Mouse (Mus musculus) hematopoietic stem cell, adult 5-6 weeks (primary cell): ENCODE data around the gene Mrps12. TPM values are rescaled to one million over a fixed set of nuclear protein-coding genes. Genes with fewer than 3 reads are reported as not detected.

Source experiments
- ATAC-seq, 2 experiments: fragments of 125-278 bp in 1 of 2; replicated peaks in 1 of 2; 2 replicates each; pipeline ENCODE4 v1.8.0; 2016 to 2017; ENCODE audit warnings: inconsistent platforms in 2 of 2, mild to moderate bottlenecking in 2 of 2, moderate number of reproducible peaks in 2 of 2, low read depth in 1 of 2, moderate TSS enrichment in 1 of 2; ENCODE audit not compliant: low FRiP score in 2 of 2, poor library complexity in 2 of 2, severe bottlenecking in 2 of 2, insufficient read depth in 1 of 2, low TSS enrichment in 1 of 2
- total RNA-seq: library from RNA; stranded (forward); fragments of 172-1452, 232-1000 nt; gene quantifications from 2 replicates; pipeline ENCODE4 v1.2.3, GENCODE M21; 2017

Gene Mrps12
- total RNA-seq, 1 experiment from 2014 or later: 31.4 TPM

DNA sequence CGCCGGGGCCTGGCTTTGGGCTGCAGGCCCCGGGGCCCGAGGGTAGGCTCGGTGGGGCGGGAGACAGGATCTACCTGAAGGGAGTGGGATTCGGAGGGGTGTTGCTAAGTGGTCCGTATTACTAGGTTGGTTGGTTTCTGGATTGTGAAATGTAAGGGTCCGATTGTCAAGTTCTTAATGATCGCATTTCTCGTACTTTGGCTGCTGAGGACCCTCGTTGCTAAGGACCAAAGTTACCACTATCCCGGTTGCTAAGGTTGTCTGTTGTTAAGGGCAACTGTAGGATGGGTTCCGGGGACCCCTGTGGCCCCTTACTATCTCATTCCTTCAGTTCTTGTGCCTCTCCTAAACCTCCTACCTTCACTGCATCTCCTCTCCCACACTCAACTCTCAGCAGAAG lies 25.3 kb upstream of the Mrps12 start:
- ATAC-seq: no peak

- peak; percentile 94 to 96 for ATAC-seq
Observed at GRCm38 (mm10) chr7:28766173-28766879, 24.7 kb upstream of the Mrps12 start, which contains the start of gene Sirt2. TSS of gene Sirt2 (plus strand) at chr7:28766735.

DNA sequence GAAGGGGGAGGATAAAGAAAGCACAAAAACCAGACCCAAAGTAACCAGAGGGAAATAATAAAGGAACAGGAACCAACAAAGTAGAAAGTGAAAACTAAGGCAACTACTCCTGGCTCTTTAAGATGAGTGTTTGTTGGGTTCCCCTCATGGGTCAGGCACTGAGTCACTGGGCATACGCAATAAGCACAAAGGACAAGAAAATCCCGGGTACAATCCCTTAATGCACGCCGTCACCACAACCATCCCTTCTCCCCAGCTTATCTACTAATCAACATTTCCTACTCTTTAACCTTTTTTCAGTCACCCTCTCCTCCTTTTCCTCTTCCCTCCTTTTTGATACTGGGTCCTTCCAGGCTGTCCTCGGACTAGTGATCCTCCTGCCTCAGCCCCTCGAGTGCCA lies 23.6 kb upstream of the Mrps12 start:
- no peak for ATAC-seq

GRCm38 (mm10) chr7:28761907-28762306 lies 20.3 kb upstream of the Mrps12 start:
- ATAC-seq: no peak

- no peak for ATAC-seq
Observed at GRCm38 (mm10) chr7:28758623-28759022, 17.0 kb upstream of the Mrps12 start.

- ATAC-seq: no peak
Observed at GRCm38 (mm10) chr7:28756079-28756478, 14.5 kb upstream of the Mrps12 start, which contains the start of gene Ccer2. TSS of gene Ccer2 (plus strand) at chr7:28756174.

- ATAC-seq: no peak
Observed at GRCm38 (mm10) chr7:28749935-28750334, 8.3 kb upstream of the Mrps12 start.

DNA sequence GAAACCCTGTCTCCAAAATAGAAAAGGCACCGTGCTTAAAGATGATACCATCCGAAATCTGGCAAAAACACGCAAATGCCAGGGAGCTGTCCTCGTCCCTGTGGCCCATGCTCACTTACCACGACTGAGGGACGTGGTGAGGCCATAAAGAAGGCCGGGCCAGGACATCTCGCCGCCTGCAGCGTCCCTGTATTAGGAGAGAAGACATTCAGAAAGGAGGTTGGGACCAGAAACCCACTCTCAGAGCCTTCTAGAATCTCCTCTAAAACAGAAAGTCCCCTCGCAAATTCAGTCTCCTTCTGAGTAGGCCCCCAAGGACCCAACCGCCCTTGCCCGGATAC lies 282 bp downstream of the Mrps12 start:
- peak in 1 of 2 experiments; percentile 6; a peak in 1 of 4 replicates for ATAC-seq

- no peak for ATAC-seq
Observed at GRCm38 (mm10) chr7:28740949-28741348, 671 bp downstream of the Mrps12 start.

GRCm38 (mm10) chr7:28739829-28740228 lies 1.8 kb downstream of the Mrps12 start:
- no peak for ATAC-seq

- ATAC-seq: no peak
Observed at GRCm38 (mm10) chr7:28735701-28736100, 5.9 kb downstream of the Mrps12 start.

GRCm38 (mm10) chr7:28733211-28733610 lies 8.4 kb downstream of the Mrps12 start:
- 0 out of 4 replicates have a peak, but pooled peaks of 1 of the 2 experiments have one; percentile 2 for ATAC-seq

DNA sequence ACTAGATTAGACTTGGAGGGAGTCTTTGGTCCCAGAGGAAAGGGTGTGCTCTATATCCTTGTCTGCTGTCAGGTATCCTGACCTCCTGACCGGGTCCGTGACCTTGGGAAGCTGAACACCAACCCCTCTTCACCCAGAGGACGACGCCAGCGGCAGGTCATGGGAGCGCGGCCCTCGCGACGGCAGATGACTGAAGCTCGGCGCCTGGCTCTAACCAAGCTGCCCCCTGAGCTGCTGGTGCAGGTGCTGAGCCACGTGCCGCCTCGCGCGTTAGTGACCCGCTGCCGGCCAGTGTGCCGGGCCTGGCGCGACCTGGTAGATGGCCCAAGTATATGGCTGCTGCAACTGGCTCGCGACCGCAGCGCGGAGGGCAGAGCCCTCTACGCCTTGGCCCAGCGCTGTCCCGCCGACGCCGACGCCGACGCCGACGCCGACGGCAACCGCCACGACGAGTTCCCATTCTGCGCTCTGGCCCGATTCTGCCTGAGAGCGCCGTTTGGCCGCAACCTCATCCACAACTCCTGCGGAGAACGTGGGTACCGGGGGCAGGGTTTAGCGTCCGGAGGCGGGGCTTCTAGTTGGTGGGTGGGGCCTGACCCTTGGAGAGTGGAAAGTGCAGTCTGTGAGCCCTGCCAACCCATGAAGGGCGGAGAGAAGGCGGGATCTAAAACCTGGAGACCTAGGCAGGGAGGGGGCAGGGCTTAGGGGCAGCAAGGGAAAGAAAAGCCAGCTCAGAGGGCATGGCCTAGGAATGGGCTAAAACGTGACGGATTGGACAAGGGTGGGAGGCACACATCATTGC lies 9.1 kb downstream of the Mrps12 start:
- ATAC-seq: peak; percentile 94 to 96

DNA sequence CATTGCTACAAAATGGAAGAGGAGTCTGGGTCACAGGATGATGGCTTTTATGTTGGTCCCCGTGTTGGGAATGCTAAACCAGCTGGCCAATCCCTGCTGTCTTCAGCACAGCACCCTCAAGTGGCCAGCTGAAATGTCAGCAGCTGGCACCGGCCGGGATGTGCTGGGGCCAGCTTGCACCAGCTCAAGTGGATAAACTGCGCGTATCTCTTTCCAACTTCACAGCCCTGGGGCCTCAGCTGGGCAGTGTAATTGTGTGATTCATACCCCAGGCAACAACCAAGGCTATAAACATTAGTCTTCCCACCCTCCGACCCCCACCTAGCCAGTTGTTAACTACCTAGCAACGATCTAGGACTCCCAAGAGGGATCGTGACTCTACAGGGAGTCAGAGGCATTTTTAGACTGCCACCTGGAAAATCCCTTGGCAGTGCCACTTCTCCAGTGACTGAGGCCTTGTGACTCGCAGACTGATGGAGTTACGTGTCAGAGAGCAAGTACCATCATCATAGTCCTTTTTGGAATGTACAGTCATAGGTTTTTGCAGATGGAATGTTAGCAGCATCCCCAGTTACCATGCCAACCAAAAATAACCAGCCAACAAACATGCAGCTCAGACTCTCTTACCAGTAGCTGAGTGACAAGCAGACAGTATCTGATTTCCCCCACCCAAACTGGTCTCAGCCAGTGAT lies 13.8 kb downstream of the Mrps12 start:
- no peak for ATAC-seq

- ATAC-seq: peak; percentile 80 to 89
Observed at GRCm38 (mm10) chr7:28726600-28726999, 15.0 kb downstream of the Mrps12 start.

- ATAC-seq: no peak
Observed at GRCm38 (mm10) chr7:28724613-28725012, 17.0 kb downstream of the Mrps12 start.

GRCm38 (mm10) chr7:28722079-28722478 lies 19.5 kb downstream of the Mrps12 start:
- ATAC-seq: 0 out of 4 replicates have a peak, but pooled peaks of 1 of the 2 experiments have one; percentile 33
